ENCODE assay signal across 8 mouse cellular contexts in genomic region chr2:130635847-130636246, GRCm38 (mm10). TPM values are rescaled to one million over a fixed set of nuclear protein-coding genes. Genes with fewer than 3 reads are reported as not detected.
DNase-seq lines count a peak whose midpoint lies in the region; ATAC-seq and TF ChIP-seq lines count a peak whose summit lies in the region.

No protein-coding gene starts in this region.

- no peak for DNase-seq in forebrain, embryonic 10.5 days (ENCODE audit: extremely low spot score, low spot score)
- DNase-seq in forebrain, postnatal 0 days = no peak
- peak; percentile 27 to 29 for DNase-seq in spleen, postnatal 36 days (ENCODE audit: low spot score in 2 of 2)
- no peak for DNase-seq in spleen, adult 18-20 months
- no peak for DNase-seq in layer of hippocampus, postnatal 36 days
- no peak for DNase-seq in adrenal gland, adult 8-10 months

- ATAC-seq in forebrain, postnatal 0 days = no peak; the same call in 1 of the 2 replicates
- no peak for ATAC-seq in kidney, embryonic 14.5 days (ENCODE audit: low FRiP score, low TSS enrichment)

- H3K4me1 ChIP-seq in forebrain, embryonic 10.5 days = peaks cover 53% of the 10 kb centered on the region
- no peaks in the 10 kb centered on the region for H3K4me1 ChIP-seq in forebrain, postnatal 0 days (ENCODE audit: insufficient read depth)
- H3K4me1 ChIP-seq in kidney, embryonic 14.5 days (ENCODE audit: control insufficient read depth, insufficient read depth, low read length) = peaks cover 21% of the 10 kb centered on the region

- peak overlapping the region; percentile 16; the same call in 1 of the 2 replicates for H3K27ac ChIP-seq in forebrain, embryonic 10.5 days
- no peak overlapping the region for H3K27ac ChIP-seq in forebrain, postnatal 0 days (ENCODE audit: low read depth, low read length)
- no peak overlapping the region for H3K27ac ChIP-seq in kidney, embryonic 14.5 days (ENCODE audit: low read depth, low read length)

- H3K36me3 ChIP-seq in forebrain, embryonic 10.5 days (replicated peaks) = 0 out of 2 replicates have a peak, but pooled peaks cover 11% of the 10 kb centered on the region
- peaks cover 24% of the 10 kb centered on the region for H3K36me3 ChIP-seq in forebrain, postnatal 0 days (ENCODE audit: insufficient read depth)
- H3K36me3 ChIP-seq in kidney, embryonic 14.5 days (ENCODE audit: control insufficient read depth, insufficient read depth, low read length) = no peaks in the 10 kb centered on the region
- H3K36me3 ChIP-seq in myocyte (ENCODE audit: control insufficient read depth, insufficient read depth) = no peaks in the 10 kb centered on the region

- 7% methylated on average over 21 of the region's 21 CpGs for WGBS in forebrain, embryonic 10.5 days
- WGBS in forebrain, postnatal 0 days = 39% methylated on average over 21 of the region's 21 CpGs
- 13% methylated on average over 21 of the region's 21 CpGs for WGBS in kidney, embryonic 14.5 days

- no peak for TF ChIP-seq POLR2A in myocyte (IDR thresholded peaks at IDR 0.05; ENCODE audit: insufficient read length, low read depth)

- no peak overlapping the region for H3K9ac ChIP-seq in forebrain, postnatal 0 days
- peak overlapping the region; percentile 29 for H3K9ac ChIP-seq in kidney, embryonic 14.5 days (ENCODE audit: low read depth, low read length)

- H3ac ChIP-seq in myocyte (ENCODE audit: control insufficient read depth, insufficient read length) = no peak overlapping the region

- no peaks in the 10 kb centered on the region for H3K9me3 ChIP-seq in forebrain, embryonic 10.5 days
- H3K9me3 ChIP-seq in forebrain, postnatal 0 days (ENCODE audit: low read length) = no peaks in the 10 kb centered on the region
- H3K9me3 ChIP-seq in kidney, embryonic 14.5 days (ENCODE audit: control insufficient read depth, low read length) = no peaks in the 10 kb centered on the region

- no peak overlapping the region for H3K4me2 ChIP-seq in forebrain, postnatal 0 days (ENCODE audit: low read depth)
- H3K4me2 ChIP-seq in kidney, embryonic 14.5 days (replicated peaks; ENCODE audit: low read depth, low read length) = peak overlapping the region; percentile 81
- no peak overlapping the region for H3K4me2 ChIP-seq in myocyte (ENCODE audit: low read depth)

- no peaks in the 10 kb centered on the region for H3K79me2 ChIP-seq in myocyte (ENCODE audit: control insufficient read depth, insufficient read depth)

- TF ChIP-seq CTCF in forebrain, postnatal 0 days (IDR thresholded peaks at IDR 0.05; ENCODE audit: low read depth) = no peak

- H3K27me3 ChIP-seq in forebrain, embryonic 10.5 days (ENCODE audit: poor library complexity, severe bottlenecking) = peaks cover 96% of the 10 kb centered on the region
- peaks cover 6% of the 10 kb centered on the region; the same call in 1 of the 2 replicates for H3K27me3 ChIP-seq in forebrain, postnatal 0 days (ENCODE audit: insufficient read depth, low read length)
- peaks cover 42% of the 10 kb centered on the region for H3K27me3 ChIP-seq in kidney, embryonic 14.5 days (ENCODE audit: control insufficient read depth, insufficient read depth, low read length)
- H3K27me3 ChIP-seq in myocyte (ENCODE audit: control insufficient read depth, insufficient read depth, insufficient read length) = no peaks in the 10 kb centered on the region

- peak overlapping the region; percentile 51 for H3K4me3 ChIP-seq in forebrain, embryonic 10.5 days
- no peak overlapping the region for H3K4me3 ChIP-seq in forebrain, postnatal 0 days (ENCODE audit: low read depth, low read length)
- H3K4me3 ChIP-seq in kidney, embryonic 14.5 days (ENCODE audit: low read length) = peak overlapping the region; percentile 8
- H3K4me3 ChIP-seq in myocyte = no peak overlapping the region

TF ChIP-seq in myocyte, 11 proteins besides CTCF, POLR2A, EP300 and RAD21:
- TF ChIP-seq REST (IDR thresholded peaks at IDR 0.05; ENCODE audit: insufficient read depth, insufficient read length) (no peak), CEBPB (IDR thresholded peaks at IDR 0.05; ENCODE audit: insufficient read depth, poor library complexity, severe bottlenecking) (no peak), MYOD1 (IDR thresholded peaks at IDR 0.05; ENCODE audit: control insufficient read depth in 1 of 3, insufficient read length in 2 of 3, low read depth in 2 of 3) (peak in 2 of 3 experiments; percentile 71 to 85), MAX (IDR thresholded peaks at IDR 0.05; ENCODE audit: low read depth) (no peak), MYOG (IDR thresholded peaks at IDR 0.05; ENCODE audit: control insufficient read depth in 1 of 3, insufficient read depth in 1 of 3, insufficient read length in 2 of 3, low read depth in 2 of 3) (peak in 2 of 3 experiments; percentile 92 to 94), POLR2AphosphoS2 (IDR thresholded peaks at IDR 0.05; ENCODE audit: insufficient read length, low read depth) (no peak), USF1 (IDR thresholded peaks at IDR 0.05; ENCODE audit: low read depth) (no peak), TCF12 (IDR thresholded peaks at IDR 0.05; ENCODE audit: insufficient read depth, poor library complexity, severe bottlenecking) (no peak), TCF3 (IDR thresholded peaks at IDR 0.05; ENCODE audit: insufficient read length, low read depth) (no peak)
TF ChIP-seq in myocyte: peak in this region for 2.

RNA-seq across cellular contexts. Expression of gene Ubox5, which starts 6.0 kb away (rescaled TPM):
- polyA plus RNA-seq in forebrain, embryonic 10.5 days (2016; fragmentation: Nextera tagmentation; extraction: Ambion mirVana) = 21.9 and 22.0 TPM in 2 replicates
- total RNA-seq in forebrain, postnatal 0 days (2014; rRNA removed) = 5.5 and 6.6 TPM in 2 replicates
- polyA plus RNA-seq in forebrain, postnatal 0 days (2015; fragmentation: Nextera tagmentation; extraction: Ambion mirVana) = 5.9 and 7.3 TPM in 2 replicates
- polyA plus RNA-seq in kidney, embryonic 14.5 days (2014; fragmentation: Nextera tagmentation; extraction: Ambion mirVana) = 13.0 and 16.2 TPM in 2 replicates
- polyA plus RNA-seq in myocyte (2012; fragmentation: generic; extraction: Trizol) = 5.4 TPM
- total RNA-seq in layer of hippocampus, postnatal 36 days (2021) = 10 to 100 TPM in 1 of 2 experiments, 1 to 10 TPM in 1; 9.7 to 10.6 TPM
- total RNA-seq in adrenal gland, adult 8-10 months (2022) = 1 to 10 TPM; 6.6 to 8.8 (median 7.7) TPM

RNA-seq across cellular contexts. Expression of gene Fastkd5, which starts 6.0 kb away (rescaled TPM):
- polyA plus RNA-seq in forebrain, embryonic 10.5 days (2016; fragmentation: Nextera tagmentation; extraction: Ambion mirVana) = 21.4 and 22.7 TPM in 2 replicates
- total RNA-seq in forebrain, postnatal 0 days (2014; rRNA removed) = 10.0 and 11.0 TPM in 2 replicates
- 7.1 and 8.1 TPM in 2 replicates for polyA plus RNA-seq in forebrain, postnatal 0 days (2015; fragmentation: Nextera tagmentation; extraction: Ambion mirVana)
- polyA plus RNA-seq in kidney, embryonic 14.5 days (2014; fragmentation: Nextera tagmentation; extraction: Ambion mirVana) = 9.8 and 22.5 TPM in 2 replicates
- 5.9 TPM for polyA plus RNA-seq in myocyte (2012; fragmentation: generic; extraction: Trizol)
- 10 to 100 TPM in 1 of 2 experiments, 1 to 10 TPM in 1; 8.2 to 10.2 TPM for total RNA-seq in layer of hippocampus, postnatal 36 days (2021)
- 10 to 100 TPM in 3 of 4 experiments, 1 to 10 TPM in 1; 8.5 to 13.6 (median 11.8) TPM for total RNA-seq in adrenal gland, adult 8-10 months (2022)

RNA-seq across cellular contexts. Expression of gene Lzts3, which starts 6.8 kb away (rescaled TPM):
- 3.4 and 3.8 TPM in 2 replicates for polyA plus RNA-seq in forebrain, embryonic 10.5 days (2016; fragmentation: Nextera tagmentation; extraction: Ambion mirVana)
- 33.5 and 35.5 TPM in 2 replicates for total RNA-seq in forebrain, postnatal 0 days (2014; rRNA removed)
- polyA plus RNA-seq in forebrain, postnatal 0 days (2015; fragmentation: Nextera tagmentation; extraction: Ambion mirVana) = 4.7 and 11.3 TPM in 2 replicates
- 3.7 and 4.7 TPM in 2 replicates for polyA plus RNA-seq in kidney, embryonic 14.5 days (2014; fragmentation: Nextera tagmentation; extraction: Ambion mirVana)
- 13.3 TPM for polyA plus RNA-seq in myocyte (2012; fragmentation: generic; extraction: Trizol)
- 100 to 1,000 TPM; 172 to 184 TPM for total RNA-seq in layer of hippocampus, postnatal 36 days (2021)
- total RNA-seq in adrenal gland, adult 8-10 months (2022) = 10 to 100 TPM; 17.0 to 27.6 (median 21.1) TPM

RNA-seq across cellular contexts. Expression of gene Ddrgk1, which starts 28.6 kb away (rescaled TPM):
- 44.7 and 46.9 TPM in 2 replicates for polyA plus RNA-seq in forebrain, embryonic 10.5 days (2016; fragmentation: Nextera tagmentation; extraction: Ambion mirVana)
- 33.8 and 40.1 TPM in 2 replicates for total RNA-seq in forebrain, postnatal 0 days (2014; rRNA removed)
- 73.0 and 77.4 TPM in 2 replicates for polyA plus RNA-seq in forebrain, postnatal 0 days (2015; fragmentation: Nextera tagmentation; extraction: Ambion mirVana)
- polyA plus RNA-seq in kidney, embryonic 14.5 days (2014; fragmentation: Nextera tagmentation; extraction: Ambion mirVana) = 53.5 and 55.2 TPM in 2 replicates
- polyA plus RNA-seq in myocyte (2012; fragmentation: generic; extraction: Trizol) = 137 TPM
- total RNA-seq in layer of hippocampus, postnatal 36 days (2021) = 10 to 100 TPM; 83.9 to 84.7 TPM
- 100 to 1,000 TPM; 228 to 279 (median 260) TPM for total RNA-seq in adrenal gland, adult 8-10 months (2022)

RNA-seq across cellular contexts. Expression of gene Itpa, which starts 31.6 kb away (rescaled TPM):
- 154 and 156 TPM in 2 replicates for polyA plus RNA-seq in forebrain, embryonic 10.5 days (2016; fragmentation: Nextera tagmentation; extraction: Ambion mirVana)
- total RNA-seq in forebrain, postnatal 0 days (2014; rRNA removed) = 151 and 160 TPM in 2 replicates
- 128 and 145 TPM in 2 replicates for polyA plus RNA-seq in forebrain, postnatal 0 days (2015; fragmentation: Nextera tagmentation; extraction: Ambion mirVana)
- 120 and 121 TPM in 2 replicates for polyA plus RNA-seq in kidney, embryonic 14.5 days (2014; fragmentation: Nextera tagmentation; extraction: Ambion mirVana)
- 54.4 TPM for polyA plus RNA-seq in myocyte (2012; fragmentation: generic; extraction: Trizol)
- 10 to 100 TPM; 34.1 to 39.2 TPM for total RNA-seq in layer of hippocampus, postnatal 36 days (2021)
- 10 to 100 TPM; 29.4 to 34.9 (median 33.1) TPM for total RNA-seq in adrenal gland, adult 8-10 months (2022)

Comparison
In these comparisons a context has a peak if more than half of its experiments do, and no peak if none do; other contexts are left out.
1. DNase-seq: peak in spleen, postnatal 36 days (2 of 2); none in forebrain, embryonic 10.5 days (single experiment), forebrain, postnatal 0 days (single experiment), spleen, adult 18-20 months (0 of 2), layer of hippocampus, postnatal 36 days (0 of 2) and adrenal gland, adult 8-10 months (single experiment).
2. H3K4me3 ChIP-seq: peak in forebrain, embryonic 10.5 days (single experiment) and kidney, embryonic 14.5 days (single experiment); none in forebrain, postnatal 0 days (single experiment) and myocyte (single experiment).